Mouse (Mus musculus) telencephalon, adult 2 months (tissue): ENCODE results near the gene Atrip.

Experiments used
- DNase-seq: peaks from one replicate; pipeline ENCODE4 v3.0.0-alpha.2; 2011; ENCODE audit warnings: low read depth, low spot score

Gene Atrip

GRCm38 (mm10) chr9:109058006-109058765 lies 15.7 kb downstream of the Atrip start:
- DNase-seq: no peak

GRCm38 (mm10) chr9:109057543-109057942 lies 16.4 kb downstream of the Atrip start:
- no peak for DNase-seq

GRCm38 (mm10) chr9:109056916-109057315 lies 17.0 kb downstream of the Atrip start:
- DNase-seq: no peak

GRCm38 (mm10) chr9:109056081-109056690 lies 17.7 kb downstream of the Atrip start:
- DNase-seq: no peak

- DNase-seq: no peak
Observed at GRCm38 (mm10) chr9:109055271-109056030, 18.5 kb downstream of the Atrip start.

- DNase-seq: peak; percentile 92
Observed at GRCm38 (mm10) chr9:109054712-109055111, 19.2 kb downstream of the Atrip start.

- DNase-seq: no peak
Observed at GRCm38 (mm10) chr9:109053851-109054250, 20.1 kb downstream of the Atrip start.

GRCm38 (mm10) chr9:109053366-109053765 lies 20.6 kb downstream of the Atrip start:
- no peak for DNase-seq

- DNase-seq: no peak
Observed at GRCm38 (mm10) chr9:109052490-109053260, 21.2 kb downstream of the Atrip start.

GRCm38 (mm10) chr9:109051651-109052489 lies 22.1 kb downstream of the Atrip start:
- no peak for DNase-seq

GRCm38 (mm10) chr9:109051011-109051501 lies 22.9 kb downstream of the Atrip start:
- DNase-seq: no peak

GRCm38 (mm10) chr9:109050674-109050997 lies 23.3 kb downstream of the Atrip start:
- no peak for DNase-seq

- no peak for DNase-seq
Observed at GRCm38 (mm10) chr9:109049996-109050673, 23.8 kb downstream of the Atrip start.

- DNase-seq: no peak
Observed at GRCm38 (mm10) chr9:109049316-109049715, 24.6 kb downstream of the Atrip start.

- DNase-seq: no peak
Observed at GRCm38 (mm10) chr9:109046306-109046705, 27.6 kb downstream of the Atrip start.

GRCm38 (mm10) chr9:109041351-109041750 lies 32.6 kb downstream of the Atrip start:
- no peak for DNase-seq

GRCm38 (mm10) chr9:109040906-109041305 lies 33.0 kb downstream of the Atrip start:
- no peak for DNase-seq

- DNase-seq: no peak
Observed at GRCm38 (mm10) chr9:109040216-109040615, 33.7 kb downstream of the Atrip start.

GRCm38 (mm10) chr9:109039681-109040080 lies 34.2 kb downstream of the Atrip start:
- DNase-seq: no peak

- DNase-seq: no peak
Observed at GRCm38 (mm10) chr9:109038901-109039364, 35.0 kb downstream of the Atrip start.
